24 mouse cellular contexts compared by ENCODE assay signal in the genomic region with DNA sequence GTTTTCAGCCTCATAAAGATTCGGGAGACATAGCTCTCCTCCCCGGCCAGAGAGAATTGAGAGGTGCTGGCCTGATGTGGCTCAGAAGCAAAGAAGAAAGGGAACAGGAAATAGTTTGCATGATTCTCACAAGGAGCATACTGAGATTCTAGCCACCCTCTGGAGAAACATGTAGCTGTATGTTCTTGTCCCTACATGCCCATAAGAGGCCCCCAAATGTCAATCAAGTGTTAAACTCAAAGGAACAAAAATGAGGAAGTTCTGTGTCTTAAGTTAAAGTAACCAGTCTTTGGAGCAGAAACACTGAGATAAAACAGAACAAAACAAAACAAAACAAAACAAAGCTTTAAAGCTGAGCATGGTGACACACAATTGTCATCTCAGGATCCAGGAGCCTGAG. TPM values are rescaled to one million over a fixed set of nuclear protein-coding genes. Genes with fewer than 3 reads are reported as not detected.
DNase-seq lines count a peak whose midpoint lies in the region; ATAC-seq and TF ChIP-seq lines count a peak whose summit lies in the region.
"Had no signal": no experiment of that assay in that cellular context is flagged by ENCODE, and none has a peak within 500 bp of the region (broad histone marks: within the 10 kb centered on the region; RNA-seq: fewer than 3 reads in every experiment).

No protein-coding gene starts in this region.

- DNase-seq in A20 (ENCODE audit: low read depth, low spot score) (peak; percentile 51), CH12.LX (ENCODE audit: extremely low read depth) (peak; percentile 72)
- DNase-seq in frontal cortex, postnatal 14 days (ENCODE audit: low spot score in 2 of 2): no peak
- no peak for DNase-seq in lung, postnatal 25 days (ENCODE audit: low spot score)
- DNase-seq: adrenal gland, postnatal 14 days; cerebellum, adult 2 months; cerebellum, postnatal 10 days; gastrocnemius, adult 2 months; gastrocnemius, postnatal 25 days; heart, adult 18-20 months; heart, postnatal 14 days; kidney, adult 2 months had no signal

- H3K4me3 ChIP-seq in CH12.LX (replicated peaks in 1 of 3; ENCODE audit: low read depth in 2 of 3, low read length in 2 of 3, poor library complexity in 1 of 3): peak overlapping the region in 1 of 3 experiments; percentile 19
- no peak overlapping the region for H3K4me3 ChIP-seq in bone marrow macrophage, adult 2 months (ENCODE audit: insufficient read depth, low read length)
- no peak overlapping the region for H3K4me3 ChIP-seq in midbrain, embryonic 16.5 days (ENCODE audit: low read depth, low read length)
- H3K4me3 ChIP-seq: embryonic facial prominence, embryonic 12.5 days; forebrain, embryonic 15.5 days; gastrocnemius, adult 2 months; heart, embryonic 15.5 days; hindbrain, embryonic 10.5 days had no signal

- TF ChIP-seq EP300 in CH12.LX (IDR thresholded peaks at IDR 0.05; ENCODE audit: low read length): peak; percentile 23; the same call in 1 of the 2 replicates

- no peak overlapping the region for H3K9ac ChIP-seq in CH12.LX (ENCODE audit: insufficient read depth, low read depth)
- H3K9ac ChIP-seq in midbrain, embryonic 16.5 days (ENCODE audit: low read depth, low read length): no peak overlapping the region
- H3K9ac ChIP-seq: embryonic facial prominence, embryonic 12.5 days; forebrain, embryonic 15.5 days; heart, embryonic 15.5 days; hindbrain, embryonic 14.5 days had no signal

- no peaks in the 10 kb centered on the region for H3K79me2 ChIP-seq in CH12.LX (replicated peaks; ENCODE audit: control insufficient read depth, extremely low read depth, insufficient read depth, poor library complexity, severe bottlenecking)

- 0 out of 2 replicates have a peak, but pooled peaks have one; percentile 16 for TF ChIP-seq POLR2A in CH12.LX (IDR thresholded peaks at IDR 0.05; ENCODE audit: low read depth, low read length)
- no peak for TF ChIP-seq POLR2A in bone marrow macrophage, adult 2 months (IDR thresholded peaks at IDR 0.05; ENCODE audit: borderline replicate concordance, low read depth, low read length)

- peaks cover 15 to 38% of the 10 kb centered on the region in 2 experiments for H3K4me1 ChIP-seq in CH12.LX (ENCODE audit: control insufficient read depth in 1 of 2, insufficient read depth in 2 of 2)
- H3K4me1 ChIP-seq in bone marrow macrophage, adult 2 months (ENCODE audit: control insufficient read depth, insufficient read depth, low read length): peaks cover 13% of the 10 kb centered on the region
- no peaks in the 10 kb centered on the region for H3K4me1 ChIP-seq in midbrain, embryonic 16.5 days (ENCODE audit: control insufficient read depth, insufficient read depth, low read length)
- H3K4me1 ChIP-seq: embryonic facial prominence, embryonic 12.5 days; forebrain, embryonic 15.5 days; heart, embryonic 15.5 days; hindbrain, embryonic 10.5 days had no signal

- in situ Hi-C loops in CH12.LX (cut with MboI; ENCODE audit: low pct_ligation_motif_present, low pct_unique_long_range_greater_than_20kb, low sequenced_read_pairs): loop anchor here (10.0 kb wide), 1 partner anchor 275 kb away; no protein-coding TSS in a partner anchor

- H3K27me3 ChIP-seq in CH12.LX (replicated peaks): no peaks in the 10 kb centered on the region
- no peaks in the 10 kb centered on the region for H3K27me3 ChIP-seq in midbrain, embryonic 16.5 days (ENCODE audit: control insufficient read depth, insufficient read depth, low read depth, low read length)
- H3K27me3 ChIP-seq: embryonic facial prominence, embryonic 12.5 days; forebrain, embryonic 15.5 days; heart, embryonic 15.5 days; Patski had no signal

- H3K36me3 ChIP-seq in CH12.LX (replicated peaks in 1 of 2; ENCODE audit: control insufficient read depth in 1 of 2, insufficient read depth in 1 of 2, low read length in 1 of 2): no peaks in the 10 kb centered on the region
- no peaks in the 10 kb centered on the region for H3K36me3 ChIP-seq in midbrain, embryonic 16.5 days (ENCODE audit: control insufficient read depth, insufficient read depth, low read length)
- H3K36me3 ChIP-seq: embryonic facial prominence, embryonic 12.5 days; forebrain, embryonic 15.5 days; heart, embryonic 15.5 days; hindbrain, embryonic 10.5 days had no signal

- H3K4me2 ChIP-seq in CH12.LX (ENCODE audit: insufficient read depth, low read depth, poor library complexity, severe bottlenecking): peak overlapping the region; percentile 39
- no peak overlapping the region for H3K4me2 ChIP-seq in midbrain, embryonic 16.5 days (ENCODE audit: low read length)
- H3K4me2 ChIP-seq: embryonic facial prominence, embryonic 12.5 days; forebrain, embryonic 15.5 days; heart, embryonic 11.5 days; heart, embryonic 15.5 days; hindbrain, embryonic 14.5 days had no signal

- dilution Hi-C loops in CH12.LX (cut with MboI; ENCODE audit: extremely low pct_ligation_motif_present, extremely low pct_unique_long_range_greater_than_20kb, low sequenced_read_pairs): no loop called here

- 80% methylated on average over 2 of the region's 2 CpGs for WGBS in midbrain, embryonic 16.5 days

- TF ChIP-seq CTCF in CH12.LX (conservative IDR thresholded peaks at IDR 0.05 in 1 of 2, IDR thresholded peaks at IDR 0.05 in 1 of 2; ENCODE audit: low read depth in 2 of 2, low read length in 2 of 2): no peak
- TF ChIP-seq CTCF in bone marrow macrophage, adult 2 months (IDR thresholded peaks at IDR 0.05; ENCODE audit: low read depth, low read length): no peak

- TF ChIP-seq RAD21 in CH12.LX (IDR thresholded peaks at IDR 0.05; ENCODE audit: low read depth, low read length): no peak

- no peaks in the 10 kb centered on the region for H3K9me3 ChIP-seq in CH12.LX (replicated peaks; ENCODE audit: low read length)
- no peaks in the 10 kb centered on the region for H3K9me3 ChIP-seq in midbrain, embryonic 16.5 days (replicated peaks; ENCODE audit: control insufficient read depth, low read length, poor library complexity, severe bottlenecking)
- H3K9me3 ChIP-seq: embryonic facial prominence, embryonic 12.5 days; forebrain, embryonic 15.5 days; heart, embryonic 15.5 days; hindbrain, embryonic 10.5 days had no signal

- no peak overlapping the region for H3K27ac ChIP-seq in CH12.LX (ENCODE audit: insufficient read depth, low read depth)
- H3K27ac ChIP-seq in bone marrow macrophage, adult 2 months (ENCODE audit: insufficient read depth, low read depth, low read length): peak overlapping the region; percentile 44
- no peak overlapping the region for H3K27ac ChIP-seq in midbrain, embryonic 16.5 days (ENCODE audit: low read length)
- H3K27ac ChIP-seq: embryonic facial prominence, embryonic 12.5 days; forebrain, embryonic 15.5 days; gastrocnemius, adult 2 months; heart, embryonic 15.5 days; hindbrain, embryonic 10.5 days; hindbrain, embryonic 14.5 days had no signal

- peak; percentile 32 to 67; a peak in 1 of 4 replicates for ATAC-seq in hematopoietic stem cell, adult 5-6 weeks (replicated peaks in 1 of 2; ENCODE audit: insufficient read depth in 1 of 2, low FRiP score in 2 of 2, low TSS enrichment in 1 of 2, low read depth in 1 of 2, poor library complexity in 2 of 2, severe bottlenecking in 2 of 2)
- ATAC-seq in midbrain, embryonic 16.5 days: no peak
- ATAC-seq: activated CD4-positive, CD25-positive, alpha-beta regulatory T cell, adult 4 months; forebrain, embryonic 15.5 days; intestine, embryonic 16.5 days; Patski had no signal

TF ChIP-seq in CH12.LX, 34 proteins besides CTCF, POLR2A, EP300 and RAD21:
- TF ChIP-seq RCOR1 (conservative IDR thresholded peaks at IDR 0.05; ENCODE audit: low read depth, low read length): no peak
- TF ChIP-seq CHD1 (IDR thresholded peaks at IDR 0.05; ENCODE audit: low read depth, low read length): peak; percentile 75; the same call in 1 of the 2 replicates
- TF ChIP-seq BHLHE40 (IDR thresholded peaks at IDR 0.05; ENCODE audit: low read depth, low read length): no peak
- no peak for TF ChIP-seq E2F4 (IDR thresholded peaks at IDR 0.05; ENCODE audit: insufficient replicate concordance, low read depth, low read length)
- TF ChIP-seq MEF2A (IDR thresholded peaks at IDR 0.05; ENCODE audit: borderline replicate concordance, low read depth, low read length): no peak
- TF ChIP-seq ZMIZ1 (IDR thresholded peaks at IDR 0.05; ENCODE audit: low read depth, low read length): no peak
- TF ChIP-seq MAFK (IDR thresholded peaks at IDR 0.05; ENCODE audit: insufficient replicate concordance, low read length): no peak

RNA-seq across cellular contexts. Expression of gene Plb1, which starts 6.8 kb away (rescaled TPM):
- total RNA-seq in CH12.LX (2012; rRNA removed): 0.42 and 0.51 TPM in 2 replicates
- total RNA-seq in CH12.LX (2014; rRNA removed): 0.66 and 0.85 TPM in 2 replicates
- polyA plus RNA-seq in CH12.LX (2012; ENCODE audit: insufficient read length, low read depth): 1.4 and 2.3 TPM in 2 replicates
- not detected in 2 replicates for polyA plus RNA-seq in bone marrow macrophage, adult 2 months (2012; ENCODE audit: insufficient read depth, insufficient read length, missing spikeins)
- not detected in 2 replicates for total RNA-seq in hematopoietic stem cell, adult 5-6 weeks (2017)
- 0.04 and 0.09 TPM in 2 replicates for polyA plus RNA-seq in midbrain, embryonic 16.5 days (2015; fragmentation: Nextera tagmentation; extraction: Ambion mirVana)
- total RNA-seq: adrenal gland, postnatal 14 days had no signal
- polyA plus RNA-seq: activated CD4-positive, CD25-positive, alpha-beta regulatory T cell, adult 4 months; forebrain, embryonic 15.5 days; hindbrain, embryonic 14.5 days had no signal

Comparison
In these comparisons a context has a peak if more than half of its experiments do, and no peak if none do; other contexts are left out.
1. DNase-seq: peak in A20 (single experiment) and CH12.LX (single experiment); none in frontal cortex, postnatal 14 days (0 of 2) and lung, postnatal 25 days (single experiment).